Comparison of ENCODE assay signal across 8 mouse cellular contexts in the genomic region with DNA sequence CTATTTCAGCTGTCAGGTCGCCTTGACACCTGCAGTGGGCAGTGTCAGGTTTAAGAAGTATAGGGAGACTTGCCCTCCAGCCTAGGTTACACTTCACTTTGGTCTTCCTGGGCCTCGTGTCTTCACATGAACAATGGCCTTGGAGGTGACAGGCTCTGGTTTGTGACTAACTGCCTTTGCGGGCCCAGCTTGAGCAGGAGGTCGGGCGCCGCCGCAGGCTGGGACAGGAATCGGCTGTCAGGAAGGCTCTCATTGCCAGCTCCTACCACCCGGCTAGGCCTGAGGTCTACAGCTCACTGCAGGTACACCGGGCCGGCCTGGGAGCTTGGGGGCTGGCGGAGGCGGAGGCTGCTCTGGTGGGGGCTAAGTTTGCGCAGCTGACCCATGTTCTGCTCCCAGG. TPM values are rescaled to one million over a fixed set of nuclear protein-coding genes. Genes with fewer than 3 reads are reported as not detected.
A peak's percentile ranks its signal among the peaks of the same experiment; 100 is the strongest.
DNase-seq lines count a peak whose midpoint lies in the region; ATAC-seq and TF ChIP-seq lines count a peak whose summit lies in the region.

No protein-coding gene starts in this region.

- TF ChIP-seq POLR2A in cerebellum, adult 2 months (IDR thresholded peaks at IDR 0.05; ENCODE audit: borderline replicate concordance, insufficient read depth, low read length) = no peak

- H3K4me3 ChIP-seq in E14TG2a.4 (replicated peaks; ENCODE audit: low read length) = peak overlapping the region; percentile 82
- H3K4me3 ChIP-seq in cerebellum, adult 2 months (replicated peaks; ENCODE audit: insufficient read depth, low read depth, low read length) = peak overlapping the region; percentile 78
- H3K4me3 ChIP-seq in forebrain, postnatal 0 days (ENCODE audit: low read depth, low read length) = peak overlapping the region; percentile 83
- H3K4me3 ChIP-seq in liver, embryonic 15.5 days (replicated peaks) = peak overlapping the region; percentile 83
- peak overlapping the region; percentile 77 for H3K4me3 ChIP-seq in neural tube, embryonic 12.5 days

- 10% methylated on average over 14 of the region's 14 CpGs for WGBS in cerebellum, adult 2 months
- 15% methylated on average over 14 of the region's 14 CpGs for WGBS in forebrain, postnatal 0 days
- WGBS in liver, embryonic 15.5 days (ENCODE audit: insufficient replicate concordance) = 15% methylated on average over 14 of the region's 14 CpGs
- WGBS in neural tube, embryonic 12.5 days = 19% methylated on average over 14 of the region's 14 CpGs

- H3K4me2 ChIP-seq in forebrain, postnatal 0 days (ENCODE audit: low read depth) = peak overlapping the region; percentile 86
- H3K4me2 ChIP-seq in liver, embryonic 15.5 days = peak overlapping the region; percentile 95
- H3K4me2 ChIP-seq in neural tube, embryonic 12.5 days (replicated peaks) = peak overlapping the region; percentile 83

- no peak for TF ChIP-seq CTCF in E14TG2a.4 (conservative IDR thresholded peaks at IDR 0.05; ENCODE audit: low read length)
- peak; percentile 56 for TF ChIP-seq CTCF in cerebellum, adult 2 months (IDR thresholded peaks at IDR 0.05; ENCODE audit: borderline replicate concordance, insufficient read depth, low read depth, low read length)
- TF ChIP-seq CTCF in forebrain, postnatal 0 days (IDR thresholded peaks at IDR 0.05; ENCODE audit: low read depth) = peak; percentile 66

- peak overlapping the region; percentile 62 for H3K9ac ChIP-seq in forebrain, postnatal 0 days
- peak overlapping the region; percentile 77 for H3K9ac ChIP-seq in liver, embryonic 15.5 days
- peak overlapping the region; percentile 70 for H3K9ac ChIP-seq in neural tube, embryonic 12.5 days

- DNase-seq in 3134 (ENCODE audit: extremely low read depth, insufficient read length, low spot score) = peak; percentile 72
- DNase-seq in cerebellum, adult 2 months = peak; percentile 74 to 79
- peak; percentile 56 for DNase-seq in forebrain, postnatal 0 days
- DNase-seq in kidney, adult 11 months = peak; percentile 68

- peaks cover 25% of the 10 kb centered on the region for H3K9me3 ChIP-seq in E14TG2a.4 (ENCODE audit: low read length)
- H3K9me3 ChIP-seq in forebrain, postnatal 0 days (ENCODE audit: low read length) = no peaks in the 10 kb centered on the region
- H3K9me3 ChIP-seq in liver, embryonic 15.5 days (replicated peaks) = no peaks in the 10 kb centered on the region
- H3K9me3 ChIP-seq in neural tube, embryonic 12.5 days = no peaks in the 10 kb centered on the region

- no peak for ATAC-seq in forebrain, postnatal 0 days
- no peak for ATAC-seq in liver, embryonic 15.5 days (ENCODE audit: insufficient read depth)
- no peak for ATAC-seq in neural tube, embryonic 12.5 days (ENCODE audit: low FRiP score, low read depth)
- no peak for ATAC-seq in inflammation-experienced regulatory T-cells, adult 6 months

- peaks cover 34% of the 10 kb centered on the region for H3K4me1 ChIP-seq in E14TG2a.4 (replicated peaks; ENCODE audit: low read depth, low read length)
- peaks cover 12% of the 10 kb centered on the region for H3K4me1 ChIP-seq in cerebellum, adult 2 months (ENCODE audit: control insufficient read depth, insufficient read depth, low read length)
- peaks cover 14% of the 10 kb centered on the region; the same call in 1 of the 2 replicates for H3K4me1 ChIP-seq in forebrain, postnatal 0 days (ENCODE audit: insufficient read depth)
- peaks cover 60% of the 10 kb centered on the region for H3K4me1 ChIP-seq in liver, embryonic 15.5 days (replicated peaks)
- peaks cover 38% of the 10 kb centered on the region for H3K4me1 ChIP-seq in neural tube, embryonic 12.5 days

- H3K36me3 ChIP-seq in E14TG2a.4 (ENCODE audit: insufficient read depth, low read length) = peaks cover 14% of the 10 kb centered on the region
- H3K36me3 ChIP-seq in forebrain, postnatal 0 days (ENCODE audit: insufficient read depth) = peaks cover 9% of the 10 kb centered on the region
- H3K36me3 ChIP-seq in liver, embryonic 15.5 days (replicated peaks) = peaks cover 16% of the 10 kb centered on the region
- H3K36me3 ChIP-seq in neural tube, embryonic 12.5 days = peaks cover 11% of the 10 kb centered on the region

- no peak overlapping the region for H3K27ac ChIP-seq in cerebellum, adult 2 months (ENCODE audit: insufficient read depth, low read length)
- peak overlapping the region; percentile 48; the same call in 1 of the 2 replicates for H3K27ac ChIP-seq in forebrain, postnatal 0 days (ENCODE audit: low read depth, low read length)
- peak overlapping the region; percentile 93 for H3K27ac ChIP-seq in liver, embryonic 15.5 days (replicated peaks)
- no peak overlapping the region for H3K27ac ChIP-seq in neural tube, embryonic 12.5 days

- H3K27me3 ChIP-seq in E14TG2a.4 (ENCODE audit: insufficient read depth, low read length) = no peaks in the 10 kb centered on the region
- H3K27me3 ChIP-seq in cerebellum, adult 2 months (ENCODE audit: control insufficient read depth, insufficient read depth, low read length) = no peaks in the 10 kb centered on the region
- no peaks in the 10 kb centered on the region for H3K27me3 ChIP-seq in forebrain, postnatal 0 days (ENCODE audit: insufficient read depth, low read length)
- no peaks in the 10 kb centered on the region for H3K27me3 ChIP-seq in liver, embryonic 15.5 days
- H3K27me3 ChIP-seq in neural tube, embryonic 12.5 days (replicated peaks) = no peaks in the 10 kb centered on the region

RNA-seq across cellular contexts. Expression of a gene that starts 0.9 kb away (rescaled TPM):
- polyA plus RNA-seq in cerebellum, adult 2 months (2012; rRNA removed) = 47.2 and 52.7 TPM in 2 replicates
- total RNA-seq in forebrain, postnatal 0 days (2014; rRNA removed) = 56.0 and 58.3 TPM in 2 replicates
- polyA plus RNA-seq in forebrain, postnatal 0 days (2015; fragmentation: Nextera tagmentation; extraction: Ambion mirVana) = 40.7 and 44.2 TPM in 2 replicates
- polyA plus RNA-seq in liver, embryonic 15.5 days (2015; fragmentation: Nextera tagmentation; extraction: Ambion mirVana) = 14.2 and 15.2 TPM in 2 replicates
- polyA plus RNA-seq in neural tube, embryonic 12.5 days (2016; fragmentation: Nextera tagmentation; extraction: Ambion mirVana) = 28.1 and 28.8 TPM in 2 replicates
- polyA plus RNA-seq in inflammation-experienced regulatory T-cells, adult 6 months (2017; shearing (Covaris generic)) = 10 to 100 TPM; 16.0 to 23.0 (median 22.9) TPM

RNA-seq across cellular contexts. Expression of a gene that starts 2.9 kb away (rescaled TPM):
- polyA plus RNA-seq in cerebellum, adult 2 months (2012; rRNA removed) = 81.6 and 91.0 TPM in 2 replicates
- total RNA-seq in forebrain, postnatal 0 days (2014; rRNA removed) = 36.0 and 41.9 TPM in 2 replicates
- polyA plus RNA-seq in forebrain, postnatal 0 days (2015; fragmentation: Nextera tagmentation; extraction: Ambion mirVana) = 95.6 and 98.3 TPM in 2 replicates
- polyA plus RNA-seq in liver, embryonic 15.5 days (2015; fragmentation: Nextera tagmentation; extraction: Ambion mirVana) = 52.1 and 53.5 TPM in 2 replicates
- polyA plus RNA-seq in neural tube, embryonic 12.5 days (2016; fragmentation: Nextera tagmentation; extraction: Ambion mirVana) = 93.1 and 98.9 TPM in 2 replicates
- polyA plus RNA-seq in inflammation-experienced regulatory T-cells, adult 6 months (2017; shearing (Covaris generic)) = 10 to 100 TPM; 55.1 to 59.0 (median 56.1) TPM

RNA-seq across cellular contexts. Expression of a gene that starts 17.4 kb away (rescaled TPM):
- polyA plus RNA-seq in cerebellum, adult 2 months (2012; rRNA removed) = 34.7 and 37.1 TPM in 2 replicates
- 24.9 and 25.0 TPM in 2 replicates for total RNA-seq in forebrain, postnatal 0 days (2014; rRNA removed)
- 13.9 and 19.7 TPM in 2 replicates for polyA plus RNA-seq in forebrain, postnatal 0 days (2015; fragmentation: Nextera tagmentation; extraction: Ambion mirVana)
- polyA plus RNA-seq in liver, embryonic 15.5 days (2015; fragmentation: Nextera tagmentation; extraction: Ambion mirVana) = 6.1 and 7.1 TPM in 2 replicates
- polyA plus RNA-seq in neural tube, embryonic 12.5 days (2016; fragmentation: Nextera tagmentation; extraction: Ambion mirVana) = 4.1 and 4.7 TPM in 2 replicates
- polyA plus RNA-seq in inflammation-experienced regulatory T-cells, adult 6 months (2017; shearing (Covaris generic)) = 10 to 100 TPM; 13.2 to 23.3 (median 16.7) TPM

Comparison
In these comparisons a context has a peak if more than half of its experiments do, and no peak if none do; other contexts are left out.
1. H3K27ac ChIP-seq: peak in forebrain, postnatal 0 days (single experiment) and liver, embryonic 15.5 days (single experiment); none in cerebellum, adult 2 months (single experiment) and neural tube, embryonic 12.5 days (single experiment).
2. Peak in every context shown above with its lines, with median percentiles within 50 percentile points of each other: DNase-seq, H3K4me3 ChIP-seq, H3K4me2 ChIP-seq and H3K9ac ChIP-seq.